Mouse (Mus musculus) liver, embryonic 11.5 days (tissue): ENCODE results near the gene Ehd2. TPM values are rescaled to one million over a fixed set of nuclear protein-coding genes. Genes with fewer than 3 reads are reported as not detected.
A peak's percentile ranks its signal among the peaks of the same experiment; 100 is the strongest.

Experiments
- ATAC-seq: fragments of 200-750 bp; cut with Nextera tagmentation; replicated peaks from 2 replicates; pipeline ENCODE4 v1.8.0; 2017; ENCODE audit warnings: moderate number of reproducible peaks, mild to moderate bottlenecking, moderate TSS enrichment, moderate library complexity; ENCODE audit not compliant: low FRiP score
- DNase-seq: peaks from one replicate; pipeline ENCODE4 v3.0.0-alpha.2; 2017; ENCODE audit warnings: low spot score
- H3K27ac ChIP-seq: fragments of 300-500 bp; sonication (generic); 2 replicates; pipeline ENCODE4 v1.5.1; 2014; ENCODE audit warnings: mild to moderate bottlenecking, low read depth, low read length, control low read depth
- H3K27me3 ChIP-seq: fragments of 300-500 bp; sonication (generic); replicated peaks from 2 replicates; pipeline ENCODE4 v1.6.1; 2014; ENCODE audit warnings: low read length, mixed read lengths; ENCODE audit not compliant: control insufficient read depth, insufficient read depth
- H3K36me3 ChIP-seq: fragments of 300-500 bp; sonication (generic); 2 replicates; pipeline ENCODE4 v1.6.1; 2014; ENCODE audit warnings: mild to moderate bottlenecking, low read length, moderate library complexity, mixed read lengths; ENCODE audit not compliant: control insufficient read depth, insufficient read depth
- H3K4me1 ChIP-seq: fragments of 300-500 bp; sonication (generic); replicated peaks from 2 replicates; pipeline ENCODE4 v1.6.1; 2014; ENCODE audit warnings: low read length, mixed read lengths; ENCODE audit not compliant: control insufficient read depth, insufficient read depth
- H3K4me2 ChIP-seq: fragments of 300-500 bp; sonication (generic); 2 replicates; pipeline ENCODE4 v1.6.1; 2014; ENCODE audit warnings: mild to moderate bottlenecking, control low read depth, moderate library complexity
- H3K4me3 ChIP-seq: fragments of 300-500 bp; sonication (generic); 2 replicates; pipeline ENCODE4 v1.5.1; 2014; ENCODE audit warnings: low read depth, low read length, control low read depth
- H3K9ac ChIP-seq: fragments of 300-500 bp; sonication (generic); 2 replicates; pipeline ENCODE4 v1.6.1; 2014; ENCODE audit warnings: low read depth, low read length, control low read depth
- H3K9me3 ChIP-seq: fragments of 300-500 bp; sonication (generic); 2 replicates; pipeline ENCODE4 v1.6.1; 2016; ENCODE audit warnings: low read length, inconsistent platforms, mixed read lengths; ENCODE audit not compliant: control insufficient read depth
- WGBS: fragments of 180-500 bp; shearing (Covaris S2); extraction: QIAGEN DNeasy Blood & Tissue Kit; methylation state at CpG from one replicate; pipeline ENCODE4 v1.1.7; 2014; 5-methylcytosine and 5-hydroxymethylcytosine counted together
- polyA plus RNA-seq: library from polyadenylated mRNA; unstranded; fragments of >200 nt; fragmentation: Nextera tagmentation; extraction: Ambion mirVana; gene quantifications from 2 replicates; pipeline ENCODE4 v1.2.1, GENCODE M21; 2014

The Ehd2 gene
- polyA plus RNA-seq, 1 experiment from 2014 or later, result 7.5 TPM

GRCm38 (mm10) chr7:16005020-16005419, 37.7 kb upstream of the Ehd2 start:
- no peak for ATAC-seq
- Histone ChIP-seq H3K27ac (no peak overlapping the region), H3K9me3 (no peaks in the 10 kb centered on the region), H3K4me1 (peaks cover 14% of the 10 kb centered on the region), H3K27me3 (no peaks in the 10 kb centered on the region), H3K9ac (no peak overlapping the region), H3K36me3 (no peaks in the 10 kb centered on the region), H3K4me3 (no peak overlapping the region), H3K4me2 (no peak overlapping the region)
- DNase-seq, result no peak
- WGBS, result 89% methylated on average over 3 of the region's 3 CpGs

- Histone ChIP-seq H3K36me3 (no peaks in the 10 kb centered on the region), H3K9me3 (no peaks in the 10 kb centered on the region), H3K4me2 (no peak overlapping the region), H3K4me3 (no peak overlapping the region), H3K9ac (peak overlapping the region; percentile 7; the same call in 1 of the 2 replicates), H3K27me3 (no peaks in the 10 kb centered on the region), H3K27ac (no peak overlapping the region), H3K4me1 (peaks cover 18% of the 10 kb centered on the region)
- 81% methylated on average over 12 of the region's 12 CpGs for WGBS
- no peak for DNase-seq
- no peak for ATAC-seq
These were observed 37.0 kb upstream of the Ehd2 start for GRCm38 (mm10) chr7:16004177-16004856.

DNA sequence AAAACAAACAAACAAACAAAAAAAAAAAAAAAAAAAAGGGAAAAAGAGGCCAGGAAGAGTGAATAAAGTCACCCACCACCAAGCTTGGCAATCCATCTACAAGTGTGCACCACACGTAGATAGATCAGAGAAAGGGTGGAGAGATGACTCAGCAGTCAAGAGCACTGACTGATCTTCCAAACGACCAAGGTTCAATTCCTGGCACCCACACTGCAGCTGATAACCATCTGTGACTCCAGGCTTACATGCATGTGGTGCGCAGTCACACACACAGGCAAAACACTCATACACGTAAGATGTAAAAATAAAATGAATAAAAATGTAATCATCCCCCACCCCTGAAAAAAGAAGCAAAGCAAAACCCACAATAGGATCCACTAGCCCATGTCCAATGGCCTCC, 35.7 kb upstream of the Ehd2 start:
- Histone ChIP-seq H3K27me3 (no peaks in the 10 kb centered on the region), H3K4me3 (no peak overlapping the region), H3K4me2 (no peak overlapping the region), H3K36me3 (0 out of 2 replicates have a peak, but pooled peaks cover 2% of the 10 kb centered on the region), H3K4me1 (peaks cover 18% of the 10 kb centered on the region), H3K9me3 (no peaks in the 10 kb centered on the region), H3K27ac (no peak overlapping the region), H3K9ac (no peak overlapping the region)
- WGBS, result 53% methylated on average over 4 of the region's 4 CpGs
- DNase-seq (no peak), ATAC-seq (0 out of 2 replicates have a peak, but pooled peaks have one; percentile 32)

GRCm38 (mm10) chr7:16002171-16002570, 34.8 kb upstream of the Ehd2 start:
- Histone ChIP-seq H3K9ac (no peak overlapping the region), H3K27me3 (no peaks in the 10 kb centered on the region), H3K36me3 (0 out of 2 replicates have a peak, but pooled peaks cover 3% of the 10 kb centered on the region), H3K4me3 (no peak overlapping the region), H3K4me1 (peaks cover 18% of the 10 kb centered on the region), H3K27ac (no peak overlapping the region), H3K9me3 (no peaks in the 10 kb centered on the region), H3K4me2 (no peak overlapping the region)
- no peak for DNase-seq
- ATAC-seq, result no peak
- WGBS, result 65% methylated on average over 5 of the region's 5 CpGs

GRCm38 (mm10) chr7:16001691-16002090, 34.3 kb upstream of the Ehd2 start:
- Histone ChIP-seq H3K4me1 (peaks cover 18% of the 10 kb centered on the region), H3K4me2 (no peak overlapping the region), H3K4me3 (no peak overlapping the region), H3K36me3 (peaks cover 6% of the 10 kb centered on the region; the same call in 1 of the 2 replicates), H3K27me3 (no peaks in the 10 kb centered on the region), H3K9me3 (no peaks in the 10 kb centered on the region), H3K9ac (no peak overlapping the region), H3K27ac (no peak overlapping the region)
- WGBS, result 100% methylated on average over 1 of the region's 1 CpGs
- ATAC-seq, result no peak
- DNase-seq, result no peak

- no peaks in the 10 kb centered on the region for H3K4me1 ChIP-seq
- DNase-seq, result no peak
- no peak overlapping the region for H3K9ac ChIP-seq
- no peak overlapping the region for H3K4me2 ChIP-seq
- H3K27me3 ChIP-seq, result no peaks in the 10 kb centered on the region
- peaks cover 19% of the 10 kb centered on the region for H3K36me3 ChIP-seq
- H3K27ac ChIP-seq, result no peak overlapping the region
- H3K4me3 ChIP-seq, result no peak overlapping the region
- 85% methylated on average over 4 of the region's 4 CpGs for whole genome bisulfite sequencing
- H3K9me3 ChIP-seq, result no peaks in the 10 kb centered on the region
- ATAC-seq, result no peak
These were observed 26.4 kb upstream of the Ehd2 start for GRCm38 (mm10) chr7:15993789-15994188.

- peaks cover 24% of the 10 kb centered on the region for H3K36me3 ChIP-seq
- 72% methylated on average over 3 of the region's 3 CpGs for WGBS
These were observed 25.8 kb upstream of the Ehd2 start for GRCm38 (mm10) chr7:15993152-15993551.

DNA sequence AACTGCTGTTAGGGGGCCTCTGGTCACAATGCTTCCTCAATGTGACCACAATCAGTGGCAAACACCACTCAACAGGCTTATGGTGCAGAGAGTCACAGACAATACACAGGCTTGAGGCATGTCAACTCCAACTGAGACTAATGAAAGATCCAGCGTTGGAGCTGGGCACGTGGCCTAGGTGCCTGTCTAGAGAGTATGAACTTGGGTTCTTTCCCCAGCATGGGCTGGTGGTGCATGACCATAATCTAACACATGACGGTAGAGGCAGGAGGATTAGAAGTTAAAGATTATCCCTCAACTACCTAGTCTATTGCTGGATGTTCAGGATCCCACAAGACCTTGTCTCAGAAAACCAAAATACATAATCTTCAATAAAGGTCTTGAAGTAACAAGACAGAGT, 24.4 kb upstream of the Ehd2 start:
- Histone ChIP-seq H3K4me2 (no peak overlapping the region), H3K4me3 (no peak overlapping the region), H3K9me3 (no peaks in the 10 kb centered on the region), H3K9ac (no peak overlapping the region), H3K27me3 (no peaks in the 10 kb centered on the region), H3K36me3 (peaks cover 32% of the 10 kb centered on the region), H3K27ac (no peak overlapping the region), H3K4me1 (no peaks in the 10 kb centered on the region)
- WGBS, result 67% methylated on average over 3 of the region's 3 CpGs
- no peak for ATAC-seq
- no peak for DNase-seq

More at GRCm38 (mm10) chr7:15993152-15993551, 25.8 kb upstream of the Ehd2 start:
- no peak overlapping the region for H3K9ac ChIP-seq
- no peaks in the 10 kb centered on the region for H3K4me1 ChIP-seq
- no peak for DNase-seq
- H3K4me3 ChIP-seq, result no peak overlapping the region
- H3K27ac ChIP-seq, result no peak overlapping the region
- no peaks in the 10 kb centered on the region for H3K27me3 ChIP-seq
- no peaks in the 10 kb centered on the region for H3K9me3 ChIP-seq
- no peak for ATAC-seq
- no peak overlapping the region for H3K4me2 ChIP-seq
